Mouse (Mus musculus) inflammation-experienced regulatory T-cells, adult 16 weeks (primary cell): ENCODE results near the gene H2afv. TPM values are rescaled to one million over a fixed set of nuclear protein-coding genes. Genes with fewer than 3 reads are reported as not detected.

Experiments used
- polyA plus RNA-seq: library from polyadenylated mRNA; unstranded; fragments of 100-300 nt; shearing (Covaris generic); gene quantifications from one replicate; pipeline ENCODE4 v1.2.1, GENCODE M21; 2017

Gene H2afv
- 172 TPM for polyA plus RNA-seq

DNA sequence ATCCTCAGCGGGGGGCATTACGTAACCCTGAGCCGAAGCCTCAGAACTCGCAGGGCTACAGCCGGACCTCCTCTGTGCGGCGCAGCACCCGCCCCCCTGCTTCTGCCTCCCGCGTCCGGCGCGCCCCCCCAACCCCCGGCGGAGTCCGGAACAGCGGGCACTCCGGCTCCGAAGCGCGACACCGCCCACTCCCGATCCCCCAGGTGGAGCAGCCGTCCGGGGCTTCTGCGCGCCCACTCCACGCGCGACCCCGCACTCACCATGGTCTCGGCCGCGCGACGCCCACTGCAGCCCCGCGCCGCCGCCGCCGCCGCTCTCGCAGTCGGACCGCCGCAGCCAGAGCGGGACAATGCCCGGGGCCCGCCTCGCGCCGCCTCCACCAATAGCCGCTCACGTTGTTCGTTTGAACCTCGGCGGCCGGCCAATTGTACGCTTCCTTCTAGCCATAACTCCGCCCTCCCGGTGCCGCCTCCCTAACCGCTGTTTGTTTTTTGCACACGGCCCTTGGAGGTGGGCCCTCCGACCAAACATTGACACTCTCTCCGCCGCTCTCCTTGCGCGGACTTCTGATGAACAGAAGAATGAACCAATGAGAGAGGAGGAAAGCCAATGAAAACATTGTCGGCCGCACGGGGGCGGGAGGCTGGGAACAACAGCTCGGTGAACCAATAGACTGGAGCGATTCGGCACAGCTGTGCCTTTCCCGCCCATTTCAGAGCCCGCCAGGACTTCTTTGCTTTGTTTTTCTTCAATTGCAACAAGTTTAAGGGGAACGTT is at the start of gene H2afv:
Gene H2afv, minus strand, starts transcription at position 367 of the 777 bp plus-strand sequence.

GRCm38 (mm10) chr11:6475867-6476484 is 31.7 kb upstream of the H2afv start, which contains the start of gene Purb:
Gene Purb (minus strand): TSS chr11:6475917.

GRCm38 (mm10) chr11:6414751-6415550 is 29.3 kb downstream of the H2afv start, which contains the start of gene Ppia:
Gene Ppia (plus strand): TSS chr11:6415443.

GRCm38 (mm10) chr11:6388726-6389413 is 55.4 kb downstream of the H2afv start, which contains the start of gene Zmiz2:
Gene Zmiz2 (plus strand): TSS chr11:6389074.

Other genes with a start within 250 kb of the H2afv start
- gene A730071L15Rik, start 244.4 kb downstream of the H2afv start, polyA plus RNA-seq = 0.32 TPM
- 70.4 TPM for gene Nudcd3, start 244.0 kb downstream of the H2afv start, polyA plus RNA-seq
- not detected for gene Npc1l1, start 214.3 kb downstream of the H2afv start, polyA plus RNA-seq
- gene Ddx56, start 176.7 kb downstream of the H2afv start, polyA plus RNA-seq = 91.0 TPM
- gene Tmed4, start 169.6 kb downstream of the H2afv start, polyA plus RNA-seq = 82.4 TPM
- 230 TPM for gene Ogdh, start 152.8 kb downstream of the H2afv start, polyA plus RNA-seq
- gene Zmiz2, start 55.4 kb downstream of the H2afv start, polyA plus RNA-seq = 28.4 TPM
- gene Ppia, start 29.0 kb downstream of the H2afv start, polyA plus RNA-seq = 4,290 TPM
- 7.6 TPM for gene Purb, start 31.5 kb upstream of the H2afv start, polyA plus RNA-seq
- gene Myo1g, start 76.5 kb upstream of the H2afv start, polyA plus RNA-seq = 216 TPM
- gene Ccm2, start 102.4 kb upstream of the H2afv start, polyA plus RNA-seq = 382 TPM
- gene Nacad, start 161.6 kb upstream of the H2afv start, polyA plus RNA-seq = 1.6 TPM
- 13.4 TPM for gene Tbrg4, start 181.6 kb upstream of the H2afv start, polyA plus RNA-seq
- gene Wap, start 194.2 kb upstream of the H2afv start, polyA plus RNA-seq = not detected
- 7.6 TPM for gene Ramp3, start 214.1 kb upstream of the H2afv start, polyA plus RNA-seq